Mouse (Mus musculus): ENCODE measurements around the gene Fam90a1a.
"Not testable (repeated sequence)": the region's sequence is repeated elsewhere in the genome, so short reads cannot be mapped to it uniquely, and the experiment has no call there.

Fam90a1a gene

DNA sequence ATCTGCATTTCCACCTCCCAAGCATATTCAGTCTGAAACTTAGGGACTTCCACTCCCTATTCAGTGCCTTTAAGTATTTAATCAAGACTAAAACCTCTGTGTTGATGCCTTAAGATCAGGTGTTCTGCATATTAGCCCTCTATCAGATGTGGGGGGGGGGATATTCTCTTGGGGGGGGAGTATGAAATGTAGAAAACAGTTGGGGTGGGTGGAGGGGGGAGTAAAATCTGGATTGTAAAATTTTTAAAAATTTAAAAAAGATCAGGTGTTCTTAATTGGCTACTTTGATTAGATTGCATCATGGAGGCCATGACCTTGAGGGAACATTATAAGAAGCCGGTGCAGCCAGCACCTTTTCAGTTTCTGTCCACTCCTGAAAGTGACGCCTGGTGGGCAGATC lies at the start of gene Fam90a1a:
Fam90a1a (plus strand) TSS at position 301 of the 400 bp plus-strand sequence.
- no peak for DNase-seq

DNA sequence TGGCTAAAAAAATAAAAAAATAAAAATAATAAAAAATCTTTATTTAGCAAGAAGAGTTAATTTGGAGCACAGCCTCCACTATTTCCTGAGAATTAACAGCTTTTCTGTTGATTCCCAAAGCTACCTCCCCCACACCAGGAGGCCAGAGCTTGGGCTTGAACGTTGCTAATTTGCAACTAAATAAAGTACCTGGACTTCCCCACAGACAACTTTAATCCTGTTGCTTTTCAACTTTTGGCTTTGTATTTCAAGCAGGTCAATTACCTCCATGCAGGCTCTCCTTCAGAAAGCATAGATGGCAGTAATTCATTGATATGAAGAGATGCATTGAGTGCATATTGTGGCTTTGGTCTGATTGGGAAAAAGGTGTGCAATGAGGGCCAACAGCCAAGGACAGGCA lies 46.6 kb upstream of the Fam90a1a start:
- DNase-seq = no peak

DNA sequence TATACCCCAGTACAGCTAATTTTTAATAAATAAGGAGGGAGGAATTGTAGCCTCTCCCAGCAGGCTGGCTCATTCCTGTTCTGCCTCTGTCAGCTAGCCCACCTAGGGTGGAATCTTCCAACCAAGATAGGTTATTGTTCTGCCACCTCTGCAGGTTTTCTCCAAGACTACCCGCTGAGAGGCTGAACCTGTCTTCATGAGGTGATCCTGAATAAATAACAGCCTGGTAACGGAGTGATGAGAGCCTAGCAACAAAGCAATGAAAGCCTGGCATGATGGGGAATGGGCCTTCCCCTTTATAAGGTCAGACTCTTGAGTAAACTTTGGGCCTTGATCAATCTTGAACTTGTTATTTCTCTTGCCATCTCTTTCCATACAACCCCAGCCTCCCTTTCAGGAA lies 46.0 kb upstream of the Fam90a1a start:
- no peak for DNase-seq

DNA sequence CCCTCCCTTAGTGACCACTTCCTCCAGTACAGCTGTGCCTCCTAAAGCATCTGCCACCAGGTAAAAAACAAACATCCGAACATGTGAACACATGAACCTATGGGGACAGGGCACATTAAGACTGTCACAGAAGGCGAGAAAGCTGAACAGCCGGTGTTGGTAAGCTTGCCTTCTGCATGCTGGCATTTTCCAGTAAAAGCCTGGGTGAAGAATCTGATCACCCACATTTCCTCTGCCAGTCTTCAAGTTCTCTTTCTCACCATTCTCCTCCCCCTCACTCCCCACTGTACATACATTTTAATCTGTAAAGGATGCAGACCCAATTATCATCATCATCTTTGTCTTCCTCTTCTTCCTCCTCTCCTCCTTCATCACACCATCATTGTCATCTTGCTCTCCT lies 42.9 kb upstream of the Fam90a1a start:
- DNase-seq = no peak

GRCm38 (mm10) chr8:21930754-21931153 lies 27.8 kb upstream of the Fam90a1a start:
- DNase-seq = not testable (repeated sequence)

DNA sequence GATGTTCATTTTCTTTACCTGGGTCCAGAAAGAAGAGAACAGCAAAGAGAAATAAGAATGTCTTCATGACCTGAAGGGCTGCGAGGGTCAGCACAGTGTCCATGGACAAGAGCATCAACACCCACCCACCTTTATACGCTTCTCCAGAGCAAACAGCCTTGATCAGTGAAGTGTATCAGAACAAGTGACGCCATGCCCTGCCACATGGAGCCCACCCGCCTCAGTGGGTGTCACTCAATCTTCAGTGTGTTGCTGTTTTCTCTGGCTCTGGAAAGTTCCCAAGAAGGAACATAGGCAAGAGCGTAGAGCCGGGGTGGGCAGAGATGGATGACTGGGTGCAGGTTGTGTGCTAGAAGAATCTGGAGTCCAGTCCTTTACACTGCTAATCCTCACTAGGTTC lies 25.9 kb upstream of the Fam90a1a start, which contains the start of gene Defb15:
Defb15 (minus strand) TSS at position 101 of the 400 bp plus-strand sequence.
- no peak for DNase-seq

- DNase-seq = not testable (repeated sequence)
Observed at GRCm38 (mm10) chr8:21938052-21938451, 20.5 kb upstream of the Fam90a1a start, which contains the start of gene Defb35. Gene Defb35, plus strand, starts transcription at chr8:21938352.

DNA sequence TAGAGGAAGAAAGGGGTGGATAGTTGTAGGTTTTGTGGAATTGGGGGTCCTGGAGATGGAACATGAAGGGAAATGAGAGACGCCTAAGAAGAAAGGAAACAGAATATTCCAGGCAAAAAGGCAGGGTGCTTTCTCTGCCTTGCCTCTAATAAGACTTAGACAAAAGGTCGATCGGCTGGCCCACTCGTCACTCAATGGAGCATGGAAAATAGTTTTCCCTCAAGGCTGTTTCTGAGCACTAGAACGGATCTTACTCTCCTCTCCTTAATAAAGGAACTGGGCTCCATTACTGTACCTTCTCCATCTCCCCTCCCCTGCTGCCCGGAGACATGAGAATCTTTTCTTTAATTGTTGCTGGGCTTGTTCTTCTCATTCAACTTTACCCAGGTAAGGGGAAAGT lies 12.1 kb upstream of the Fam90a1a start, which contains the start of gene Defb13:
Defb13 (plus strand) TSS at position 301 of the 400 bp plus-strand sequence.
- DNase-seq = no peak

DNA sequence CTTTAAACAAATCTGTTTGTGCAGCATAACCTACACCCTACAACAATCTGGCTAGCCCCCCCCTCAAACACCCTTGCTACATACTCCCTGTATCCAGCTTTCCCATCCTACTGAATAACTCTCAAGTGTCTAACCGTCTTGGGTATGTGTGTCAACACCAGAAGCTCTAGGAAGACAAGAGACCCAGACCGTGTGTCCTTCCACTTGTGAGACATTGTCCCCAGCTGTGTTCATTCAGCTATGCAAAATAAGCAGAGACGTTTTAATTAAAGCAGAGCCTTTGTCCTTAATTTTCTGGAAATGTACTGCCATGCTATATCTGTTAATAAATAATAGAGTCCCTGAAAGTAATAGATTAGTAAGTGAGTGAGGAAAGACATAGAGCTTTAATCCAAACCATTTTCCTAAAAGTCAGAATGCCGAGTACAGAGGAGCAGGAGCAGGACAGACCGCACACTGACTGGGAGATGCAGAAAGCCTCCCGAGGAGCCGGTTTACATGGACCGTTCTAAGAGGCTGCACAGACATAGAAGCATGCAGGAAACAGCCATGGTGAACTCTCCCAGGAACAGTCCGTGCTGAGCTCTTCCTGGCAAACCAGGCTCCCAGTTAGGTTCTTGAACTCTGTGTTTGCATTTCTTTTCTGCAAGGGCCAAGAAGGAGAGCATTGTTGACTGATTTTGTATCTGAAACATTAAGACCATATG lies 11.1 kb upstream of the Fam90a1a start:
- DNase-seq = no peak

- DNase-seq = peak; percentile 3
Observed at GRCm38 (mm10) chr8:21955321-21955720, 3.2 kb upstream of the Fam90a1a start.

DNA sequence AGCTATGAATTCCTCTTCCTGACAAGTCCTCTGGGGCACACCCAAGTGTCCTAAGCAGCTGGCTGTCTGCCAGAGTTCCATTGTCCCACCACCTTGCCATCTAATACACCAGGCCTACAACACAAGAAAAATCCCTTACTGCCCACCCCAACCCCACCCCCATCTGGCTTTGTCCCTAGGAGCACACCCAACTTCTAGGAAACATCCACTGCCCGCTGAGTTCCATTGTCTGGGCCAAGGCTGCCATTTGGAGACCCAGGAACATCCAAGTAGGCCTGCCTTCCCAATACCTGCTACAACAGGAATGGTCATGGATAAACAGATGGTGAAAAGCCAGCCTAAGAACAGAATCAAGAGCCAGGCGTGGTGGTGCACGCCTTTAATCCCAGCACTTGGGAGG lies 2.2 kb upstream of the Fam90a1a start:
- no peak for DNase-seq

- DNase-seq = no peak
Observed at GRCm38 (mm10) chr8:21966646-21967045, 8.1 kb downstream of the Fam90a1a start.

DNA sequence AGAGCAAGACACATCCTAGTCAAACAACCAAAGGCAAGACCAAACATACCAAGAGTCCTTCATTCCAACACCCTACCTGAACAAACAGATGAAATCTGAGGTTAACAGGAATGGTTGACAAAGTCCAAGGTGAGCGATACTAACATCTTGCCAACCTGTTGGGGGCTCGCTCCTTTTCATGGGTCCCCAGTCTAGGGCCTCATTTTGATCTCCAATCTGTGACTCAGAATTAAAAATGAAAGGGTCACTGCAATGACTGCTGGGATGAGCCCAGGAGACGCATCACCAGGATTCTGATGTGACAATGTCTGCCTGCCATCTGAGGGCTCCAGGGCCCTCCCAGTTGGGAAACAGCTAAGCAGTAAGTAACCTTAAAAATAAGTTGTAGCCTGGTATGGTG lies 11.0 kb downstream of the Fam90a1a start, which contains the start of gene Ccdc70:
Ccdc70 (plus strand) TSS at position 301 of the 400 bp plus-strand sequence.
- DNase-seq = no peak

DNA sequence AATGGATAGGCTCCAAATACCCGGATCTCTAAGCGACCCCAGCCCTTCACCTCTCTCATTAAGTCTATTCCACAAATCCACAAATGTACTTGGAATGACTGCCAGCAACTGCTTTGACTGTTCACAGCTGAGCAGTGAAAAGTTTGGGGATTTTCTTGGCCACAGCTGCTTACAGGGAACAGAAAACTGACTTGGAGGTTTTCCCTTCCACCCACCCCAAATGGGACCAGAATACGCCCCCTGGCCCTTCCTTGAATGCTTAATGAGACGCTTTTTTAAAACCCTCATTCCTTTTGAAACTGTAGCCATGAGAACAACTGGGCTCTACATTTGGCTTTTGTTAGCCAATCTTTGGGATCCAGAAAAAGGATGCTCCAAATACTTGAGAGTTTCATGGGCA lies 19.7 kb downstream of the Fam90a1a start:
- DNase-seq = no peak

DNA sequence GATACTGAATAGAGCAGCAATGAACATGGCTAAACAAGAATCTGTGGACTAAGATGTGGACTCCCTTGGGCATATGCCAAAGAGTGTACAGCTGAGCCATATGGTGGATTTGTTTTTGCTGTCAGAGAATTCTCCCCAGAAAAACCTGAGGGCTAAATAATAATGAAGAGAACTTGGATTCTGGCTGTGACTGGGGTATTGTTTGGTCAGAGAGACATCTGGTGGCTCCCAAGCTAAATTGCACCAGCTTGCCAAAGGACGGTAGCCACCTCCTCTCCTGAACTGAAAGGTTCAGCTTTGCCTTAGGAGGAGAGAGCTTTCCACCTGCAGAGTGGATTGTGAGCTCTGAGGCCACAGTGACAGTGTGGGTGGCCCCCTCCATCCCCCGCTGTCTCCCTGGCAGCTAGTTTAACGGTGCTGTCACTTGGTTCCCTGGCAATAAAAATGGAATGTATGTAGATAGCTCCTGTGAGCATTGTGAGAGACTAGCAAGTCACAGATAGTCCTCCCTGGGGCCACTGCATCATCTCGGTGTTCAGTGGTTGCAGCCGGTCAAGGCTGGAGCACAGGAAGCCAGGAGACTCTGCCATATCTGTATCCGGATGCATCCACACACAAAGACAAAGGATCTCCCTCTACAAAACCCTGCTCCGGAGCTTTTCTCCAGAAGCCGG lies 23.3 kb downstream of the Fam90a1a start:
- peak; percentile 13 for DNase-seq

DNA sequence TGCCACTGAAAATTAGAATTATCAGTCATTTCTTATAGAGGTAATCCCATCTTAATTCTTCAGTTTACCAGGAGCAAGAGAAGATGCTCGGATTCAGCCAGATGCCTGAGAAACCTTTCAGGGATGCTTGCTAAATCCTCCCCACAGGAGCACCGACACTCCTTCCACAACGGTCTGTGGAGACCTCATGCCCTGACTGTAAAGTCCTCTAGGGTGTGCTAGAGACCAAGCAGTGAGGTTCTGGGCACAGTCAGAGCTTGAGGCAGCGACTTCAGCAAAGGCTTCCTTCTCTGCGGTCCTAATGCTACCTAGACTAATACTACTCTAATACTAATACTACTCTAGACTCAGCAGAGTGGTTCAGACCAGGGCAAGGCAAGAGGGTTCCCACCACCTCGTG lies 33.7 kb downstream of the Fam90a1a start:
- peak; percentile 46 for DNase-seq

DNA sequence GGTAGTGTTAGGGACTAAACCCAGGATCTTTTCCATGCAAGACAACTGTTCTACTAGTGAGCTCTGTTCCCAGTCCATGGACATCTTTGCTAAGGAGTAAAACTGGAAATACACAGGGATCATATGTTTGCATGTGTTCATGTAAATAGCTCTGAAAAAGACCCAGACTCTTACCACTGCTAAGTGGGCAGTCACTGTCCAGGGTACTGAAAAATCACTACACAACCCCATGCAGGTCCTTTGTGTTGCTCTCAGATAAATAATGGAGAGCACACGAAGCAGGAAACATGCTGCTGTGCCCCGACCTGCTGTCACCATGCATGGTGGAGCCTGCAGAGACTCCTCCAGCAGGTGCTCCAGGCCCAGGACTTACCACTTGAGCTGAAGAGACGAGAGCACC lies 36.7 kb downstream of the Fam90a1a start:
- no peak for DNase-seq

DNA sequence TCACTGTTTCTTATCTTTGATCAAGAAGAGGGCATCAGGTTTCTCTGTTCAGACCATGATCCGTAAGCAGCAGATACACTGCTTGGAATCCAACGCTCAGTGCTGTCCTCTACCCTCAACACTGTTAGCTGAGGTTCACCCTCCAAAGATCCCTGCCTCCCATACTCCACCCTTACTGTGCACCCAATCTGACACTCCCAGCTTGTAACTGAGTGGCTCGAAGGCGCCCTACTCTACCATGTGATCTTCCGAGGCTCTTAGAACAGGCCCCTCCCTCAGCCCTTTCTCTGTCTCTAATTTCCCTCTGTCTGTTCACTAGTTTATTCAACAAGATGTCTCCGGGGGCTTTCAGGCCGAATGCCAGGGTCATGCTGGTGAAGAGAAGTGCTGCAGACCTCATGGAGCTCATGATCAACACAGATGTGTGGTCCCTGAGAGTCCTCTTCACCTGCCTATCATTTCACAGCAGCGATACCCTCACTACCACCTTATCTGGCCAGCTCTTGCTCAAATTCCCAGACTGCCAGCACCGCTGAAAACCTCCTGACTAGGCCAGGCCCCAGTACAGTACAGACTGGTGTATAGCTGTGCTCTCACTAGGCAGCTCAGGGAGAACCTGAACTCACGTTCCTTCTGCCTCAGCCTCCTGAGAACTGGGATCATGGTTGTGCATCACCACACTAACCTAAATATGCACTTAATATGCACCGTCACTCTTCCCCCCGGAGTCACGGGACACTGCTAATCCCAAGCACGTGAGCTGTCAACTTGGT lies 46.4 kb downstream of the Fam90a1a start:
- DNase-seq = no peak

DNA sequence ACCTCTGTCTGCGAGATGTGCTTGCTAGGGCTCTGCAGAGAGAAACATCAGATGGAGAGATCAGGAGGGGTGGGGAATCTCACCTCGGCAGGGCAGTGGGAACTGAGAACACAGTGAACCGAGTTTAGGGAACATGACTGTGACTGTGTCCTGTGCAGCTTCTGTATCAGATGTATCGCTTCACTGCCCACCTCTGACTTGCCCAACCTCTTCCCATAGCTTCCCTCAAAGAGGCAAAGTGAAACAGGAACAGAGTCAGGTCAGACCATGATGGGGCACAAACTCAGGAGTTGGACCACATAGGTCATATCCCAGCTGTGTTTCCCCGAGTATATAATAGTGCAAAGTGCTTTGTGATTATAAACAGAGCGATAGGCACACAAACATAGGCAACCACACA lies 47.9 kb downstream of the Fam90a1a start:
- DNase-seq = no peak

GRCm38 (mm10) chr8:22009403-22009802 lies 50.9 kb downstream of the Fam90a1a start:
- peak; percentile 5 for DNase-seq

- DNase-seq = no peak
Observed at GRCm38 (mm10) chr8:22013034-22013707, 54.7 kb downstream of the Fam90a1a start.
